ENCODE assay signal across 10 mouse cellular contexts in genomic region chr2:49755054-49755453, GRCm38 (mm10). TPM values are rescaled to one million over a fixed set of nuclear protein-coding genes. Genes with fewer than 3 reads are reported as not detected.
DNase-seq lines count a peak whose midpoint lies in the region.
"Had no signal": no experiment of that assay in that cellular context is flagged by ENCODE, and none has a peak within 500 bp of the region (broad histone marks: within the 10 kb centered on the region; RNA-seq: fewer than 3 reads in every experiment).

No protein-coding gene starts in this region.

- DNase-seq in adrenal gland, postnatal 36 days: peak; percentile 34 to 38
- no peak for DNase-seq in adrenal gland, adult 18-20 months (ENCODE audit: low spot score in 2 of 2)
- peak; percentile 67 for DNase-seq in right cerebral cortex, adult 18-20 months
- DNase-seq in right cerebral cortex, postnatal 25 days: no peak
- peak; percentile 31 for DNase-seq in induced T-regulatory cell, adult 2 months (ENCODE audit: low read depth)
- DNase-seq in thymus, postnatal 25 days: peak; percentile 26
- DNase-seq in cerebellum, adult 11-12 months: no peak
- no peak for DNase-seq in urinary bladder, adult 2 months (ENCODE audit: low spot score)
- DNase-seq: B cell, adult 2 months; kidney, adult 2 months had no signal

RNA-seq across cellular contexts. Expression of gene Lypd6b, which starts 32.4 kb away (rescaled TPM):
- total RNA-seq in adrenal gland, postnatal 36 days (2021): under 1 TPM in 1 of 2 experiments, not detected in 1; 0.86 TPM
- total RNA-seq in adrenal gland, adult 18-20 months (2021): under 1 TPM; 0.50 to 0.54 TPM
- 6.8 and 7.7 TPM in 2 replicates for polyA plus RNA-seq in urinary bladder, adult 2 months (2012; rRNA removed)

Comparison
In these comparisons a context has a peak if more than half of its experiments do, and no peak if none do; other contexts are left out.
1. DNase-seq: peak in adrenal gland, postnatal 36 days (2 of 2), right cerebral cortex, adult 18-20 months (single experiment), induced T-regulatory cell, adult 2 months (single experiment) and thymus, postnatal 25 days (single experiment); none in adrenal gland, adult 18-20 months (0 of 2), right cerebral cortex, postnatal 25 days (single experiment), cerebellum, adult 11-12 months (single experiment) and urinary bladder, adult 2 months (single experiment).